Mouse (Mus musculus) left cerebral cortex, postnatal 14 days (tissue): ENCODE results near the gene Rplp2. TPM values are rescaled to one million over a fixed set of nuclear protein-coding genes. Genes with fewer than 3 reads are reported as not detected.

ENCODE experiments used
- DNase-seq, 2 experiments: peaks; one replicate each; pipeline ENCODE4 v3.0.0; 2021 to 2022; ENCODE audit warnings: low spot score in 2 of 2, mixed read lengths in 1 of 2
- intact Hi-C: fragments of 180-260 bp; cut with DNase I; formaldehyde crosslinking; loops from one replicate; pipeline ENCODE4 v1.15.1; 2025
- total RNA-seq, 2 experiments: library from RNA; stranded (reverse); gene quantifications; 2 replicates each; pipeline ENCODE4 v1.2.3; 2021

Rplp2 gene
- total RNA-seq, 2 experiments from 2014 or later, result 572 to 599 TPM

DNA sequence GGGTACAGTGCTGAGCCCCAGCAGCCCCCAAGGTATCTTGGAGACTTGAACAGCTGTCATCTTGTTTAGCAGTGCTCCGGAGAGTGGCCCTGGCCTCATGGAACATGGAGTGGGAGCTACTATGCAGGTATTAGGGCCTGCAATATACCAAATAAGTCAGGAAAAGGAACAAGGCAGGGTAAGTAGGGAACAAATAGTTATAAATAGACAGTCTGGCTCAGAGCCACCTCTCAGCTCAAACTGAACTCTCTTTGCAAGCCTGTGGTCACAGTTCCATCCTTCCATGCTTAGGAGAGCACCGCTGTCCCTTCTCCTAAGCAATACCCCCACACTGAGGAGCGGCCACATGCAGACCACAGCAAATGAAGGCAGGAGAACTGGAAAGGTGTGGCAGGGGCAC is 50.4 kb downstream of the Rplp2 start:
- intact Hi-C loops, result no loop called here
- DNase-seq, result no peak

Other genes starting within 250 kb of the Rplp2 start
- gene Lmntd2, start 233.3 kb upstream of the Rplp2 start, total RNA-seq, result not detected
- under 1 TPM in 1 of 2 experiments, not detected in 1; 0.47 TPM for gene Rassf7, start 231.5 kb upstream of the Rplp2 start, total RNA-seq
- 10 to 100 TPM; 65.9 to 66.6 TPM for gene Phrf1, start 218.6 kb upstream of the Rplp2 start, total RNA-seq
- gene Irf7, start 180.9 kb upstream of the Rplp2 start, total RNA-seq, result 1 to 10 TPM in 1 of 2 experiments, not detected in 1; 1.4 TPM
- gene Cdhr5, start 170.6 kb upstream of the Rplp2 start, total RNA-seq, result not detected
- not detected for gene Sct, start 168.2 kb upstream of the Rplp2 start, total RNA-seq
- under 1 TPM; 0.15 to 0.27 TPM for gene Drd4, start 155.4 kb upstream of the Rplp2 start, total RNA-seq
- gene Deaf1, start 119.7 kb upstream of the Rplp2 start, total RNA-seq, result 100 to 1,000 TPM; 164 to 170 TPM
- gene Tmem80, start 119.6 kb upstream of the Rplp2 start, total RNA-seq, result 10 to 100 TPM; 23.6 to 30.6 TPM
- 1 to 10 TPM; 1.3 to 1.8 TPM for gene Eps8l2, start 108.5 kb upstream of the Rplp2 start, total RNA-seq
- gene Taldo1, start 55.2 kb upstream of the Rplp2 start, total RNA-seq, result 100 to 1,000 TPM; 102 to 119 TPM
- 10 to 100 TPM; 36.0 to 42.6 TPM for gene Gatd1, start 33.2 kb upstream of the Rplp2 start, total RNA-seq
- gene Cend1, start 17.9 kb upstream of the Rplp2 start, total RNA-seq, result 100 to 1,000 TPM; 338 to 362 TPM
- gene Slc25a22, start 9.5 kb upstream of the Rplp2 start, total RNA-seq, result 100 to 1,000 TPM; 331 to 339 TPM
- 1 to 10 TPM; 1.2 to 2.4 TPM for gene Pidd1, start 3.3 kb upstream of the Rplp2 start, total RNA-seq
- 10 to 100 TPM; 22.9 to 28.8 TPM for gene Pnpla2, start 7.8 kb downstream of the Rplp2 start, total RNA-seq
- 1 to 10 TPM; 5.3 to 5.6 TPM for gene Cracr2b, start 13.7 kb downstream of the Rplp2 start, total RNA-seq
- 10 to 100 TPM; 27.5 to 33.8 TPM for gene Cd151, start 20.0 kb downstream of the Rplp2 start, total RNA-seq
- gene Polr2l, start 27.8 kb downstream of the Rplp2 start, total RNA-seq, result 10 to 100 TPM; 43.8 to 44.4 TPM
- 10 to 100 TPM; 23.2 to 23.7 TPM for gene Tspan4, start 27.9 kb downstream of the Rplp2 start, total RNA-seq
- 10 to 100 TPM; 72.0 to 73.5 TPM for gene Chid1, start 92.5 kb downstream of the Rplp2 start, total RNA-seq
- 100 to 1,000 TPM; 230 to 231 TPM for gene Ap2a2, start 114.8 kb downstream of the Rplp2 start, total RNA-seq
- not detected for gene Muc6, start 207.9 kb downstream of the Rplp2 start, total RNA-seq
- under 1 TPM; 0.55 to 0.70 TPM for gene Muc2, start 243.0 kb downstream of the Rplp2 start, total RNA-seq